Mouse (Mus musculus) heart, postnatal 4 days (tissue): Measurements from ENCODE around the gene Cgref1. TPM values are rescaled to one million over a fixed set of nuclear protein-coding genes. Genes with fewer than 3 reads are reported as not detected.

Experiments
- total RNA-seq, 2 experiments: library from RNA; stranded (reverse); gene quantifications; 2 replicates each; pipeline ENCODE4 v1.2.3; 2021

Cgref1 gene
- total RNA-seq, 2 experiments from 2014 or later, result 0.67 to 0.77 TPM

Other genes starting within 250 kb of the Cgref1 start
- gene Dpysl5, start 234.0 kb downstream of the Cgref1 start, total RNA-seq, result 1 to 10 TPM; 1.6 to 2.0 TPM
- 10 to 100 TPM; 16.2 to 18.9 TPM for gene Mapre3, start 130.9 kb downstream of the Cgref1 start, total RNA-seq
- gene Tmem214, start 77.6 kb downstream of the Cgref1 start, total RNA-seq, result 10 to 100 TPM; 44.4 to 50.0 TPM
- 10 to 100 TPM; 11.8 to 12.7 TPM for gene Agbl5, start 56.9 kb downstream of the Cgref1 start, total RNA-seq
- gene Ost4, start 37.8 kb downstream of the Cgref1 start, total RNA-seq, result 100 to 1,000 TPM; 170 TPM
- 10 to 100 TPM; 83.4 to 93.2 TPM for gene Emilin1, start 32.2 kb downstream of the Cgref1 start, total RNA-seq
- 1 to 10 TPM; 6.4 to 9.2 TPM for gene Khk, start 24.2 kb downstream of the Cgref1 start, total RNA-seq
- gene Preb, start 14.8 kb upstream of the Cgref1 start, total RNA-seq, result 10 to 100 TPM; 62.3 to 68.4 TPM
- under 1 TPM; 0.23 to 0.26 TPM for gene Tcf23, start 23.1 kb upstream of the Cgref1 start, total RNA-seq
- 10 to 100 TPM; 46.0 to 53.7 TPM for gene Atraid, start 102.7 kb upstream of the Cgref1 start, total RNA-seq
- gene Slc5a6, start 103.3 kb upstream of the Cgref1 start, total RNA-seq, result 1 to 10 TPM; 7.0 to 7.2 TPM
- 10 to 100 TPM; 33.5 to 40.7 TPM for gene Cad, start 109.2 kb upstream of the Cgref1 start, total RNA-seq
- not detected for gene Dnajc5g, start 160.7 kb upstream of the Cgref1 start, total RNA-seq
- gene Slc30a3, start 162.6 kb upstream of the Cgref1 start, total RNA-seq, result under 1 TPM in 1 of 2 experiments, not detected in 1; 0.24 TPM
- 10 to 100 TPM; 33.4 to 35.6 TPM for gene Trim54, start 171.1 kb upstream of the Cgref1 start, total RNA-seq
- gene Ucn, start 193.2 kb upstream of the Cgref1 start, total RNA-seq, result not detected
- gene Mpv17, start 208.7 kb upstream of the Cgref1 start, total RNA-seq, result 10 to 100 TPM; 50.1 to 50.8 TPM
- 1 to 10 TPM in 1 of 2 experiments, under 1 TPM in 1; 0.86 to 1.1 TPM for gene Gm29609, start 234.3 kb upstream of the Cgref1 start, total RNA-seq
- gene Gtf3c2, start 234.6 kb upstream of the Cgref1 start, total RNA-seq, result 10 to 100 TPM; 47.3 to 55.7 TPM
- gene Snx17, start 247.6 kb upstream of the Cgref1 start, total RNA-seq, result 10 to 100 TPM; 88.3 to 88.7 TPM
- gene Eif2b4, start 247.8 kb upstream of the Cgref1 start, total RNA-seq, result 10 to 100 TPM; 38.6 to 39.4 TPM